ENCODE assay signal across 13 mouse cellular contexts in genomic region chr4:120968486-120968885, GRCm38 (mm10).
"Had no signal": no experiment of that assay in that cellular context is flagged by ENCODE, and none has a peak within 500 bp of the region (broad histone marks: within the 10 kb centered on the region; RNA-seq: fewer than 3 reads in every experiment).

No protein-coding gene starts in this region.

- H3K9ac ChIP-seq: limb, embryonic 13.5 days; liver, embryonic 13.5 days had no signal

- H3K4me1 ChIP-seq: limb, embryonic 10.5 days; limb, embryonic 13.5 days; liver, embryonic 13.5 days had no signal

- DNase-seq: kidney, postnatal 25 days; layer of hippocampus, adult 9-11 months; liver; liver, embryonic 13.5 days; lung, adult 2 months; lung, postnatal 14 days; lung, postnatal 4 days; midbrain, embryonic 14.5 days; thymus, adult 18-20 months; thymus, postnatal 36 days had no signal

- H3K27ac ChIP-seq: layer of hippocampus, adult 2 months; limb, embryonic 10.5 days; limb, embryonic 13.5 days; liver, embryonic 13.5 days had no signal

- H3K4me3 ChIP-seq: layer of hippocampus, adult 2 months; limb, embryonic 10.5 days; limb, embryonic 13.5 days; liver, embryonic 13.5 days had no signal

- H3K27me3 ChIP-seq: limb, embryonic 13.5 days; liver, embryonic 13.5 days had no signal
